Mouse (Mus musculus): ENCODE data around the gene Zp3r.

DNA sequence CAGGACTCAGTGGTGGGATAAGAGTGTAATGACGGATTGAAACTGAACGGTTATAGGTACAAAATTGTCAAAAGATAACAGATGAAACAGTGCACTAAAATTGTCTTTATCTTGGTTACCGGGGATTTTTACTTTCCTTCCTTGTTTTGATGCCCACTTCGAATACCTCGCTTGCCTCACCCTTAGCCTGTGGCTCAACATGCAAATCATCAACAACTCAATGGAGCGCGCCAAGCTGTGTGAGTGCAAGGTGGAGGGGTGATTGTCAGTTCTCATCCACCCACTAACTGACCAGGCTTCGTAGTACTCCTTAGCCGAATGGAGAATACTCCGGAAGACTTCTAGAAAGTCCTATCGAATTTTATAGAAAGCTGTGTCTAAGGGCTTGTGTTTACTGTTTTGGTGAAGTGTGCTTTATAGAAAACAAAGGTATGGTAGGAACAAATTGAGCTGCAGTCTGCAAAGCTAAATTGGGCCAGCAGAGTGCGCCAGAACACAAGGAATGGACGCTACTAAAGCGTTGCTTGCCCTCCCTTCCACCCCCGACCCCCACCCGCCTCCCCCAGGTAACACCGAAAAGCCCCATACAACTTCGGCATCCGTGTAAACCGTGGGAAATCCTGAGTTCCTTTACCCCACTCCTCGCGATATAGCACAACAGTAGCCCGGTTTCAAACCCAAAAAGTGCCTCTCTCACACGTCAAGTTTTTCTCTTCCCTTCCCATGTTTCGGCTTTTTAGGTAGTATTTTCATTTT lies 81.6 kb downstream of the Zp3r start:
- TF ChIP-seq POLR2A (IDR thresholded peaks at IDR 0.05; ENCODE audit: insufficient read depth, low read depth, low read length) (no peak), CTCF (IDR thresholded peaks at IDR 0.05; ENCODE audit: insufficient read depth, low read depth, low read length) (no peak)

Measured in olfactory bulb, adult 2 months (tissue).